Mouse (Mus musculus): ENCODE results near the gene Wdr46. TPM values are rescaled to one million over a fixed set of nuclear protein-coding genes. Genes with fewer than 3 reads are reported as not detected.
A peak's percentile ranks its signal among the peaks of the same experiment; 100 is the strongest.

Wdr46 gene
- polyA plus RNA-seq, 1 experiment from 2014 or later, result 44.0 TPM

GRCm38 (mm10) chr17:33913905-33914304 is 26.6 kb upstream of the Wdr46 start:
- Histone ChIP-seq H3K4me1 (peaks cover 63% of the 10 kb centered on the region), H3K27ac (no peak overlapping the region), H3K4me2 (no peak overlapping the region), H3K27me3 (no peaks in the 10 kb centered on the region), H3K9ac (no peak overlapping the region), H3K9me3 (replicated peaks) (no peaks in the 10 kb centered on the region), H3K4me3 (replicated peaks) (no peak overlapping the region), H3K36me3 (peaks cover 54% of the 10 kb centered on the region)
- WGBS, result 93% methylated on average over 8 of the region's 8 CpGs
- no peak for ATAC-seq (replicated peaks; ENCODE audit: low FRiP score)

GRCm38 (mm10) chr17:33914969-33915391 is 25.5 kb upstream of the Wdr46 start:
- H3K4me1 ChIP-seq, result peaks cover 72% of the 10 kb centered on the region
- no peaks in the 10 kb centered on the region for H3K9me3 ChIP-seq (replicated peaks)

GRCm38 (mm10) chr17:33915671-33916250 is 24.7 kb upstream of the Wdr46 start, which contains the start of the genes Tapbp and Zbtb22:
Gene Tapbp, plus strand, starts transcription at chr17:33915899.
Gene Zbtb22, plus strand, starts transcription at chr17:33915904.
- Histone ChIP-seq H3K4me2 (peak within 1 kb of the TSS; percentile 62), H3K4me3 (replicated peaks) (peak within 1 kb of the TSS; percentile 64), H3K27me3 (no peaks in the 10 kb centered on the region), H3K36me3 (peaks cover 52% of the 10 kb centered on the region), H3K4me1 (peaks cover 72% of the 10 kb centered on the region), H3K9ac (peak within 1 kb of the TSS; percentile 57), H3K9me3 (replicated peaks) (no peaks in the 10 kb centered on the region), H3K27ac (peak within 1 kb of the TSS; percentile 92)
- peak; percentile 92 for ATAC-seq (replicated peaks; ENCODE audit: low FRiP score)
- WGBS, result under 1% methylated on average over 34 of the region's 34 CpGs

More at GRCm38 (mm10) chr17:33914969-33915391, 25.5 kb upstream of the Wdr46 start:
- peak overlapping the region; percentile 10; the same call in 1 of the 2 replicates for H3K27ac ChIP-seq
- no peak for ATAC-seq (replicated peaks; ENCODE audit: low FRiP score)
- peak overlapping the region; percentile 62 for H3K4me2 ChIP-seq
- no peak overlapping the region for H3K9ac ChIP-seq
- H3K4me3 ChIP-seq (replicated peaks), result peak overlapping the region; percentile 64; the same call in 1 of the 2 replicates
- no peaks in the 10 kb centered on the region for H3K27me3 ChIP-seq
- 79% methylated on average over 13 of the region's 13 CpGs for WGBS
- peaks cover 54% of the 10 kb centered on the region for H3K36me3 ChIP-seq

GRCm38 (mm10) chr17:33916294-33916693 is 24.2 kb upstream of the Wdr46 start:
- WGBS, result 1% methylated on average over 20 of the region's 20 CpGs
- peak overlapping the region; percentile 62 for H3K4me2 ChIP-seq
- peak; percentile 16 for ATAC-seq (replicated peaks; ENCODE audit: low FRiP score)
- peak overlapping the region; percentile 57 for H3K9ac ChIP-seq
- H3K27ac ChIP-seq, result peak overlapping the region; percentile 92
- no peaks in the 10 kb centered on the region for H3K9me3 ChIP-seq (replicated peaks)
- H3K4me1 ChIP-seq, result peaks cover 71% of the 10 kb centered on the region
- H3K27me3 ChIP-seq, result no peaks in the 10 kb centered on the region
- H3K4me3 ChIP-seq (replicated peaks), result peak overlapping the region; percentile 64
- peaks cover 47% of the 10 kb centered on the region for H3K36me3 ChIP-seq

DNA sequence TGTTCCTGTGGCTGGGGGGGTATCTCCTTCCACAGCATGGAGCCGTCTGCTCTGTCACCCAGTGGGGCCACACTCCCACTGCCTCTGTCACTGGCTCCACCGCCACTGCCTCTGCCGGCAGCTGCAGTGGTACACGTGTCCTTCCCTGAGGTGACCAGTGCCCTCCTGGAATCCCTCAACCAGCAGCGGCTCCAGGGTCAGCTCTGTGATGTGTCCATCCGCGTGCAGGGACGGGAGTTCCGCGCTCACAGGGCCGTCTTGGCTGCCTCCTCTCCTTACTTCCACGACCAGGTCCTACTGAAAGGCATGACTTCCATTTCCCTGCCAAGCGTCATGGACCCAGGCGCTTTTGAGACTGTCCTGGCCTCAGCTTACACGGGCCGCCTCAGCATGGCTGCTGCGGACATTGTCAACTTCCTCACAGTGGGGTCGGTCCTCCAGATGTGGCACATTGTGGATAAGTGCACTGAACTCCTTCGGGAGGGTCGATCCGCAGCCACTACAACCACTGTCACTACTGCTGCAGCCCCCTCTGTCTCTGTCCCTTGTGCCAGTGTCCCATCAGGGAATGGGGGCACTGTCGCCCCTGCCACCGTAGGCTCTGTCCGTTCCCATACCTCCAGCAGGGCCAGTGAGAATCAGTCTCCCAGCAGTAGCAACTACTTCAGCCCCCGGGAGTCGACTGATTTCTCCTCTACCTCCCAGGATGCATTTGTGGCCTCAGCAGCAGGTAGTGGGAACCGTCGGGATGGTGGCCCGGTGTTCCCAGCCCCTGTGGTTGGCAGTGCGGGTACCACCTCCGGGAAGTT is 23.4 kb upstream of the Wdr46 start:
- Histone ChIP-seq H3K36me3 (peaks cover 39% of the 10 kb centered on the region), H3K9me3 (replicated peaks) (no peaks in the 10 kb centered on the region), H3K4me3 (replicated peaks) (peak overlapping the region; percentile 64), H3K27me3 (no peaks in the 10 kb centered on the region), H3K4me2 (peak overlapping the region; percentile 62), H3K4me1 (peaks cover 68% of the 10 kb centered on the region), H3K9ac (no peak overlapping the region), H3K27ac (peak overlapping the region; percentile 92; the same call in 1 of the 2 replicates)
- ATAC-seq (replicated peaks; ENCODE audit: low FRiP score), result no peak
- WGBS, result 74% methylated on average over 31 of the region's 31 CpGs

- Histone ChIP-seq H3K36me3 (peaks cover 33% of the 10 kb centered on the region), H3K27me3 (no peaks in the 10 kb centered on the region), H3K4me2 (0 out of 2 replicates have a peak overlapping the region, but pooled peaks have one; percentile 62), H3K4me3 (replicated peaks) (no peak overlapping the region; the same call in 1 of the 2 replicates), H3K4me1 (peaks cover 62% of the 10 kb centered on the region), H3K9me3 (replicated peaks) (no peaks in the 10 kb centered on the region), H3K9ac (no peak overlapping the region), H3K27ac (no peak overlapping the region)
- WGBS, result 85% methylated on average over 18 of the region's 18 CpGs
- ATAC-seq (replicated peaks; ENCODE audit: low FRiP score), result no peak
Measured at GRCm38 (mm10) chr17:33917656-33918292, 22.7 kb upstream of the Wdr46 start.

DNA sequence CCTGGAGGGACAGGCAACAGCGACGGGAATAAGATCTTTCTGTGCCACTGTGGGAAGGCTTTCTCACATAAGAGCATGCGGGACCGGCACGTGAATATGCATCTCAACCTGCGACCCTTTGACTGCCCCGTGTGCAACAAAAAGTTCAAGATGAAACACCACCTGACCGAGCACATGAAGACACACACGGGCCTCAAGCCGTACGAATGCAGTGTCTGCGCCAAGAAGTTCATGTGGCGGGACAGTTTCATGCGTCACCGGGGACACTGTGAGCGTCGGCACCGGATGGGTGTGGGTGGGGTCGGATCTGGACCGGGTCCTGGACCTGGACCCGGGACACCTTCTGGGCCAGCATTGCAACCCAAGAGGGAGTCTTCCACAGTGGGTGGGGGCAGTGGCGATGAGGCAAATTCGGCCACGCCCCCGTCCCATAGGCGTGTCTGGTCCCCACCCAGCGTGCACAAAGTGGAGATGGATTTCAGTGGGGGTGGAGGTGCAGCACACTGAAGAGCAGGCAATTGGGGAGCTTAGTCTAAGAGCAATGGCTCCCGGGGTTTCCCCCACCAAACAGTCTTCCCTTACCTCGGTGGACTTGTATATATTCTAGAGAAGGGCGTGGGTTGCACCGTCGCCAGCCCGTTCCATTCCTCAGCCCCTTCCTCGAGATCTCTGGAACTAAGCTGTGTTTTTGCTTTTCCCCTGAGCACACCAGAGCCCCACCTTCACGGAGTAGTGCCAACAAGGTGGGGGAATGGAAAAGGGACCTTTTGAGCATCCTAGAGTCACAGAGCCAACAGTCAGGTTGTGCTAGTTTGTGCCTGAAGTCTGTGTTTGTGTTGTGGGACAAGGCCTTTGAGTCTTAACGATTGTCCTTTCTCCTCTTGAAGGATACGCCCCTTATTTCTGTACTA is 21.9 kb upstream of the Wdr46 start:
- H3K27ac ChIP-seq, result peak overlapping the region; percentile 83

DNA sequence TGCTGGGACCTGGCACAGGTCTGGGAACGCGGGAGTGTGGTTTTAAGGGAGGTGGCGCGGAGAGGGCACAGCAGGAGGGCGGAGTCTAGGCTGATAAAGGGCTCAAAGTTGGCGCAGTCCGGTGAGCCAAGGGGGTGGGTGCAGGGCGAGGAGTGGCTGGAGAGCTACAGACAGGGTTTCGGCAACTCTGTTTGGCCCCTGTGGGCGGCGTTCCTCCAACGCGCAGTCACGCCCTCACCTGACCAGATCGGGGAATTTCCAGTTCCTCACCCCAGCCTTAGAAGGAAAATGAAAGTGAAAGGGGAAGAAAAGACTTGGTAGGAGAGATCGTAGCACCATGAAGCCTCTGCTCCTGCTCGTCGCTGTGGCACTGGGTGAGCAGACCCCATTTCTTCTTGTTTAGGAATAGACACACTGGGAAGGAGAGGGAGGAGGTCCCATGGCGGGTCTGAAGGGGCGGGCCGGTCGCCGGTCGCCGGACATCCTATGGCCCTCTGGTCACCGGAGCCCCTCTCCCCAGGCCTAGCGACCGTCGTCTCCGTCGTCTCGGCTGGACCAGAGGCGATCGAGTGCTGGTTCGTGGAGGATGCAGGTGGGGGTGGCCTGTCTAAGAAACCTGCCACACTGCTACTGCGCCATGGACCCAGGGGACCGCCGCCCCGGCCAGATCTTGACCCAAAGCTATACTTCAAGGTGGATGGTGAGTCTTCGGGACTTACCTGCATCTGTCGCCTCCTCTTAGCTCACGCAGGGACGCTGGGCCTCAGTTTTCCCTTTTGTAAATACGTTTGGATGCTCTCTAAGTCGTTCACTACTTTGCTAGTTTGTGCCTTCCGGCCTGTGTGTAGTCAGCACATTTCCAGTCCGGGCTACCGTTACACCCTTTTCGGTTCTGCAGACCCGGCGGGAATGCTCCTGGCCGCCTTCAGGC is 20.8 kb upstream of the Wdr46 start:
- ATAC-seq (replicated peaks; ENCODE audit: low FRiP score), result no peak
- H3K27ac ChIP-seq, result peak overlapping the region; percentile 83
- H3K36me3 ChIP-seq, result peaks cover 16% of the 10 kb centered on the region
- no peaks in the 10 kb centered on the region for H3K27me3 ChIP-seq
- peak overlapping the region; percentile 75 for H3K4me3 ChIP-seq (replicated peaks)
- H3K4me2 ChIP-seq, result peak overlapping the region; percentile 99
- H3K9me3 ChIP-seq (replicated peaks), result no peaks in the 10 kb centered on the region
- H3K9ac ChIP-seq, result peak overlapping the region; percentile 76
- WGBS, result under 1% methylated on average over 52 of the region's 52 CpGs
- H3K4me1 ChIP-seq, result peaks cover 62% of the 10 kb centered on the region

More for the DNA sequence above, 21.9 kb upstream of the Wdr46 start:
- no peak for ATAC-seq (replicated peaks; ENCODE audit: low FRiP score)
- H3K4me1 ChIP-seq, result peaks cover 62% of the 10 kb centered on the region
- peaks cover 27% of the 10 kb centered on the region for H3K36me3 ChIP-seq
- H3K4me3 ChIP-seq (replicated peaks), result peak overlapping the region; percentile 75
- H3K4me2 ChIP-seq, result peak overlapping the region; percentile 99
- 61% methylated on average over 37 of the region's 37 CpGs for WGBS
- no peaks in the 10 kb centered on the region for H3K27me3 ChIP-seq
- H3K9me3 ChIP-seq (replicated peaks), result no peaks in the 10 kb centered on the region
- peak overlapping the region; percentile 76; the same call in 1 of the 2 replicates for H3K9ac ChIP-seq

GRCm38 (mm10) chr17:33920282-33921097 is 20.0 kb upstream of the Wdr46 start:
- Histone ChIP-seq H3K36me3 (peaks cover 11% of the 10 kb centered on the region), H3K4me3 (replicated peaks) (peak overlapping the region; percentile 75), H3K4me1 (peaks cover 54% of the 10 kb centered on the region), H3K27ac (peak overlapping the region; percentile 83), H3K27me3 (no peaks in the 10 kb centered on the region), H3K9ac (peak overlapping the region; percentile 76), H3K9me3 (replicated peaks) (no peaks in the 10 kb centered on the region), H3K4me2 (peak overlapping the region; percentile 99)
- peak; percentile 55 for ATAC-seq (replicated peaks; ENCODE audit: low FRiP score)
- under 1% methylated on average over 36 of the region's 36 CpGs for WGBS

DNA sequence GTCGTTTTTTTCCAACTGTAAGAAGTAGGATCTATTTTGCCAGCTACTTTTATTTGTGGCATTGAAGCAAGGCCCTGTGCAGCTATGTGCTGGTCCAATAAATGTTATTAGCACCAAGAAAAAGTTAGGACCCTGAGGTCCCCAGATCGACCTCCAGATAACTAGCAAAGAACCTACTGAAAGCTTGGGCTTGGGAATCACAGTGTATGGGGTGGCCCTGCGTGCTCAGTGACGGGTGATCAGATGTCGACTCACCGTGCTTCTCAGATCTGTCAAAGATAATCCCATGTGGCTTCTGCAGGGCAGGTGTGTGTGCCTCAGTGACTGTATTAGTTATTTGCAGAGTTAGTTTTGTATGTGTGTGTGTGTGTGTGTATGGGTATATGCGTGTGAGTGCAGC is 19.1 kb upstream of the Wdr46 start:
- Histone ChIP-seq H3K27ac (no peak overlapping the region), H3K27me3 (no peaks in the 10 kb centered on the region), H3K36me3 (peaks cover 17% of the 10 kb centered on the region), H3K9me3 (replicated peaks) (no peaks in the 10 kb centered on the region), H3K4me1 (peaks cover 52% of the 10 kb centered on the region), H3K4me2 (peak overlapping the region; percentile 99), H3K9ac (no peak overlapping the region), H3K4me3 (replicated peaks) (peak overlapping the region; percentile 75; the same call in 1 of the 2 replicates)
- WGBS, result 81% methylated on average over 7 of the region's 7 CpGs
- ATAC-seq (replicated peaks; ENCODE audit: low FRiP score), result no peak

All from kidney, embryonic 15.5 days (tissue).